Mouse (Mus musculus): ENCODE data around the gene Muc1.

GRCm38 (mm10) chr3:89260211-89260610 lies 31.4 kb downstream of the Muc1 start:
- no peak for TF ChIP-seq POLR2AphosphoS2 (IDR thresholded peaks at IDR 0.05; ENCODE audit: low read length)
- no peak for TF ChIP-seq CTCF (IDR thresholded peaks at IDR 0.05 in 2 of 3, conservative IDR thresholded peaks at IDR 0.05 in 1 of 3; ENCODE audit: control insufficient read depth in 1 of 3, insufficient read depth in 1 of 3, low read depth in 2 of 3, low read length in 3 of 3, poor library complexity in 1 of 3, severe bottlenecking in 1 of 3)
- no peak for TF ChIP-seq POLR2A (IDR thresholded peaks at IDR 0.05; ENCODE audit: control insufficient read depth in 1 of 2, insufficient read depth in 1 of 2, low read depth in 1 of 2, low read length in 2 of 2, poor library complexity in 1 of 2)
- no peak for TF ChIP-seq MEF2A (IDR thresholded peaks at IDR 0.05; ENCODE audit: extremely low read depth, insufficient replicate concordance, low read depth, low read length, poor library complexity, severe bottlenecking)
- no peak for TF ChIP-seq GABPA (IDR thresholded peaks at IDR 0.05; ENCODE audit: low read depth, low read length)
- no peak for TF ChIP-seq HCFC1 (IDR thresholded peaks at IDR 0.05; ENCODE audit: low read depth, low read length)
- TF ChIP-seq SIN3A (IDR thresholded peaks at IDR 0.05; ENCODE audit: low read length) = no peak
